Mouse (Mus musculus): ENCODE data around the gene Shld1. TPM values are rescaled to one million over a fixed set of nuclear protein-coding genes. Genes with fewer than 3 reads are reported as not detected.

The Shld1 gene
- polyA plus RNA-seq, 1 experiment from 2014 or later, result 30.8 TPM

- Histone ChIP-seq H3K4me3 (ENCODE audit: low read depth, low read length) (no peak overlapping the region), H3K9ac (ENCODE audit: low read length) (no peak overlapping the region), H3K27ac (ENCODE audit: low read depth, low read length) (no peak overlapping the region), H3K9me3 (replicated peaks; ENCODE audit: control insufficient read depth, low read length) (no peaks in the 10 kb centered on the region), H3K27me3 (replicated peaks; ENCODE audit: control insufficient read depth, insufficient read depth, low read length) (no peaks in the 10 kb centered on the region), H3K36me3 (ENCODE audit: control insufficient read depth, insufficient read depth, low read length) (no peaks in the 10 kb centered on the region), H3K4me1 (ENCODE audit: control insufficient read depth, insufficient read depth, low read length) (peaks cover 19% of the 10 kb centered on the region), H3K4me2 (ENCODE audit: low read length) (no peak overlapping the region)
- ATAC-seq, result no peak
- 94% methylated on average over 9 of the region's 9 CpGs for WGBS
- DNase-seq (ENCODE audit: low spot score), result no peak
Measured at GRCm38 (mm10) chr2:132725376-132725905, 38.7 kb downstream of the Shld1 start.

- no peak overlapping the region for H3K27ac ChIP-seq (ENCODE audit: low read depth, low read length)
- no peak overlapping the region for H3K4me2 ChIP-seq (ENCODE audit: low read length)
- H3K4me3 ChIP-seq (ENCODE audit: low read depth, low read length), result no peak overlapping the region
- WGBS, result 53% methylated on average over 2 of the region's 2 CpGs
- peak; percentile 43; the same call in 1 of the 2 replicates for ATAC-seq
- H3K4me1 ChIP-seq (ENCODE audit: control insufficient read depth, insufficient read depth, low read length), result peaks cover 12% of the 10 kb centered on the region
- H3K9ac ChIP-seq (ENCODE audit: low read length), result no peak overlapping the region
- H3K36me3 ChIP-seq (ENCODE audit: control insufficient read depth, insufficient read depth, low read length), result no peaks in the 10 kb centered on the region
- peak; percentile 45 for DNase-seq (ENCODE audit: low spot score)
- no peaks in the 10 kb centered on the region for H3K27me3 ChIP-seq (replicated peaks; ENCODE audit: control insufficient read depth, insufficient read depth, low read length)
- no peaks in the 10 kb centered on the region for H3K9me3 ChIP-seq (replicated peaks; ENCODE audit: control insufficient read depth, low read length)
Measured at GRCm38 (mm10) chr2:132726156-132726555, 39.4 kb downstream of the Shld1 start.

- 86% methylated on average over 5 of the region's 5 CpGs for WGBS
- H3K27me3 ChIP-seq (replicated peaks; ENCODE audit: control insufficient read depth, insufficient read depth, low read length), result no peaks in the 10 kb centered on the region
- H3K27ac ChIP-seq (ENCODE audit: low read depth, low read length), result no peak overlapping the region
- H3K9ac ChIP-seq (ENCODE audit: low read length), result no peak overlapping the region
- no peak overlapping the region for H3K4me3 ChIP-seq (ENCODE audit: low read depth, low read length)
- DNase-seq (ENCODE audit: low spot score) (no peak), ATAC-seq (no peak)
- no peak overlapping the region for H3K4me2 ChIP-seq (ENCODE audit: low read length)
- H3K9me3 ChIP-seq (replicated peaks; ENCODE audit: control insufficient read depth, low read length), result no peaks in the 10 kb centered on the region
- no peaks in the 10 kb centered on the region for H3K4me1 ChIP-seq (ENCODE audit: control insufficient read depth, insufficient read depth, low read length)
- no peaks in the 10 kb centered on the region for H3K36me3 ChIP-seq (ENCODE audit: control insufficient read depth, insufficient read depth, low read length)
Measured at GRCm38 (mm10) chr2:132732940-132733339, 46.2 kb downstream of the Shld1 start.

- H3K4me2 ChIP-seq (ENCODE audit: low read length), result no peak overlapping the region
- no peak overlapping the region for H3K27ac ChIP-seq (ENCODE audit: low read depth, low read length)
- H3K9ac ChIP-seq (ENCODE audit: low read length), result no peak overlapping the region
- H3K36me3 ChIP-seq (ENCODE audit: control insufficient read depth, insufficient read depth, low read length), result no peaks in the 10 kb centered on the region
- ATAC-seq, result no peak
- H3K4me1 ChIP-seq (ENCODE audit: control insufficient read depth, insufficient read depth, low read length), result no peaks in the 10 kb centered on the region
- no peak overlapping the region for H3K4me3 ChIP-seq (ENCODE audit: low read depth, low read length)
- no peak for DNase-seq (ENCODE audit: low spot score)
- WGBS, result 95% methylated on average over 10 of the region's 10 CpGs
- no peaks in the 10 kb centered on the region for H3K9me3 ChIP-seq (replicated peaks; ENCODE audit: control insufficient read depth, low read length)
- H3K27me3 ChIP-seq (replicated peaks; ENCODE audit: control insufficient read depth, insufficient read depth, low read length), result no peaks in the 10 kb centered on the region
Measured at GRCm38 (mm10) chr2:132733603-132734573, 47.2 kb downstream of the Shld1 start.

- DNase-seq (ENCODE audit: low spot score) (no peak), ATAC-seq (no peak)
- no peaks in the 10 kb centered on the region for H3K27me3 ChIP-seq (replicated peaks; ENCODE audit: control insufficient read depth, insufficient read depth, low read length)
- H3K4me1 ChIP-seq (ENCODE audit: control insufficient read depth, insufficient read depth, low read length), result no peaks in the 10 kb centered on the region
- H3K9ac ChIP-seq (ENCODE audit: low read length), result no peak overlapping the region
- no peak overlapping the region for H3K4me3 ChIP-seq (ENCODE audit: low read depth, low read length)
- H3K36me3 ChIP-seq (ENCODE audit: control insufficient read depth, insufficient read depth, low read length), result no peaks in the 10 kb centered on the region
- no peak overlapping the region for H3K4me2 ChIP-seq (ENCODE audit: low read length)
- H3K27ac ChIP-seq (ENCODE audit: low read depth, low read length), result no peak overlapping the region
- 35% methylated on average over 2 of the region's 2 CpGs for WGBS
- no peaks in the 10 kb centered on the region for H3K9me3 ChIP-seq (replicated peaks; ENCODE audit: control insufficient read depth, low read length)
Measured at GRCm38 (mm10) chr2:132738816-132739432, 52.2 kb downstream of the Shld1 start.

GRCm38 (mm10) chr2:132741862-132742347 is 55.2 kb downstream of the Shld1 start:
- H3K4me2 ChIP-seq (ENCODE audit: low read length), result no peak overlapping the region
- no peaks in the 10 kb centered on the region for H3K4me1 ChIP-seq (ENCODE audit: control insufficient read depth, insufficient read depth, low read length)
- WGBS, result 42% methylated on average over 8 of the region's 8 CpGs
- no peaks in the 10 kb centered on the region for H3K36me3 ChIP-seq (ENCODE audit: control insufficient read depth, insufficient read depth, low read length)
- ATAC-seq (no peak), DNase-seq (ENCODE audit: low spot score) (no peak)
- no peaks in the 10 kb centered on the region for H3K9me3 ChIP-seq (replicated peaks; ENCODE audit: control insufficient read depth, low read length)
- H3K27ac ChIP-seq (ENCODE audit: low read depth, low read length), result no peak overlapping the region
- no peak overlapping the region for H3K9ac ChIP-seq (ENCODE audit: low read length)
- H3K4me3 ChIP-seq (ENCODE audit: low read depth, low read length), result no peak overlapping the region
- H3K27me3 ChIP-seq (replicated peaks; ENCODE audit: control insufficient read depth, insufficient read depth, low read length), result no peaks in the 10 kb centered on the region

- no peak overlapping the region for H3K4me3 ChIP-seq (ENCODE audit: low read depth, low read length)
- H3K27me3 ChIP-seq (replicated peaks; ENCODE audit: control insufficient read depth, insufficient read depth, low read length), result no peaks in the 10 kb centered on the region
- DNase-seq (ENCODE audit: low spot score), result no peak
- no peak overlapping the region for H3K27ac ChIP-seq (ENCODE audit: low read depth, low read length)
- H3K4me1 ChIP-seq (ENCODE audit: control insufficient read depth, insufficient read depth, low read length), result no peaks in the 10 kb centered on the region
- H3K9me3 ChIP-seq (replicated peaks; ENCODE audit: control insufficient read depth, low read length), result no peaks in the 10 kb centered on the region
- WGBS, result 86% methylated on average over 5 of the region's 5 CpGs
- ATAC-seq, result no peak
- H3K4me2 ChIP-seq (ENCODE audit: low read length), result no peak overlapping the region
- no peak overlapping the region for H3K9ac ChIP-seq (ENCODE audit: low read length)
- no peaks in the 10 kb centered on the region for H3K36me3 ChIP-seq (ENCODE audit: control insufficient read depth, insufficient read depth, low read length)
Measured at GRCm38 (mm10) chr2:132744866-132745265, 58.1 kb downstream of the Shld1 start.

- H3K4me2 ChIP-seq (ENCODE audit: low read length), result no peak overlapping the region
- H3K4me3 ChIP-seq (ENCODE audit: low read depth, low read length), result no peak overlapping the region
- DNase-seq (ENCODE audit: low spot score), result no peak
- H3K36me3 ChIP-seq (ENCODE audit: control insufficient read depth, insufficient read depth, low read length), result no peaks in the 10 kb centered on the region
- no peaks in the 10 kb centered on the region for H3K9me3 ChIP-seq (replicated peaks; ENCODE audit: control insufficient read depth, low read length)
- H3K4me1 ChIP-seq (ENCODE audit: control insufficient read depth, insufficient read depth, low read length), result peaks cover 6% of the 10 kb centered on the region; the same call in 1 of the 2 replicates
- no peaks in the 10 kb centered on the region for H3K27me3 ChIP-seq (replicated peaks; ENCODE audit: control insufficient read depth, insufficient read depth, low read length)
- H3K27ac ChIP-seq (ENCODE audit: low read depth, low read length), result no peak overlapping the region
- WGBS, result 86% methylated on average over 3 of the region's 3 CpGs
- no peak for ATAC-seq
- H3K9ac ChIP-seq (ENCODE audit: low read length), result no peak overlapping the region
Measured at GRCm38 (mm10) chr2:132746108-132746507, 59.4 kb downstream of the Shld1 start.

All from forebrain, embryonic 14.5 days (tissue).